Mouse (Mus musculus) frontal cortex, postnatal 25 days (tissue): ENCODE results near the gene Myrf.
A peak's percentile ranks its signal among the peaks of the same experiment; 100 is the strongest.

Source experiments
- DNase-seq, 2 experiments: peaks; one replicate each; pipeline ENCODE4 v3.0.0; 2022; ENCODE audit warnings: low spot score in 2 of 2

The Myrf gene

DNA sequence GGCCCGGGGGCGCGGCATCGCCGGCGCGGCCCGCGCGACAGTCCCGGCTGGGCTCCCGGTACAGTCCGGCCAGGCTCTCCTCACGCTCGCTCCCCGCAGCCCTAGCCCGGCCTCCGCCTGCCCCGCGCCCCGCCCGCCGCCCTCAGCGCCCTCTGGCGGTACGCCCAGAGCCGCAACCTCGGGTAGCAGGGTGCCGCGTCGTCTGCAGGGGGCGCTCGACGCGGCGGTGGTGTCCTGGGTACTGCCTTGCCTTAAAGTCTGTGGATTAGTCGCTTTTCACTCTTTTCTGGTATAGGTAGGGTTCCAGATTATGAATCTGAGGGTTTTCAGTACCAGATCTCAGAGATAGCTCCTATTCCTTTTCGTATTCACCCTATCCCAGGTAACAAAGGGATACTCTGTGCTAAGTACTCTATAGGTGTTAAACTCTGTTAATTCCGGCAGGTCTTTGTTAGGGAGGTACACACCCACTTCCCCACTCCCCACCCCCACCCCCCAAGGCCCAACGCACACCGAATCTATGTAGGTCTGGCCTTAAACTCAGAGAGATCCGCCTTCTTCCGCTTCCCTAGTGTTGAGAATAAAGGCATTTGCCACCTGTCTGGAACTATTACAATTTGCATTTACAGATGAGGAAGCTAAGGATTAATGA is at the start of gene Myrf:
TSS of gene Myrf (minus strand) at position 95 of the 652 bp plus-strand sequence.
- DNase-seq = peak; percentile 38 to 40

DNA sequence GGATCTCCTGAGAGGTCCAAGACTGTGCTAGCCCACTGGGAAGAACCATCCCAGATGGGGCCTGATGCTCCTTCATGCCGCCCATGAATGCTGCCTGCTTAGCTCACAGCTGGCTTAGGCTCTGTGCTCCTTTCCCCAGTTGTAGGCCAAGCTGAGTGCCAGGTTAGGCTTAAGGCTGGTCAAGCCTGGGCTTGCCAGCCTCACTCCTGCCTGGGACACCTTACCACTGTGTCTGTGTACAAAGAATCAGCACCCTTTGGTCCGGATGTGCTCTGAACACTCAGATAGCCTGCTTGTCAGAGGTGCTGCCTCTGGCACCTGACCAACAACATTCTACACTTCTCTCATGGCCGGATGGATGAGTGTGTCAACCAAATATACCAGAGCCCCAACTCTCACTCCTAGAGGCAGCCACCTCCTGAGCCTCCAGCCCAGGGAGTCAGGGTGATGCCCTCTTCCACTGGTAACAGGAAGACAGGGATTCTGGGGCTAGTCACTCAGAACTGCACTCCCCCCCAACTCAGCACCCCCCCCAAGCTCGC is 49.1 kb upstream of the Myrf start:
- no peak for DNase-seq

DNA sequence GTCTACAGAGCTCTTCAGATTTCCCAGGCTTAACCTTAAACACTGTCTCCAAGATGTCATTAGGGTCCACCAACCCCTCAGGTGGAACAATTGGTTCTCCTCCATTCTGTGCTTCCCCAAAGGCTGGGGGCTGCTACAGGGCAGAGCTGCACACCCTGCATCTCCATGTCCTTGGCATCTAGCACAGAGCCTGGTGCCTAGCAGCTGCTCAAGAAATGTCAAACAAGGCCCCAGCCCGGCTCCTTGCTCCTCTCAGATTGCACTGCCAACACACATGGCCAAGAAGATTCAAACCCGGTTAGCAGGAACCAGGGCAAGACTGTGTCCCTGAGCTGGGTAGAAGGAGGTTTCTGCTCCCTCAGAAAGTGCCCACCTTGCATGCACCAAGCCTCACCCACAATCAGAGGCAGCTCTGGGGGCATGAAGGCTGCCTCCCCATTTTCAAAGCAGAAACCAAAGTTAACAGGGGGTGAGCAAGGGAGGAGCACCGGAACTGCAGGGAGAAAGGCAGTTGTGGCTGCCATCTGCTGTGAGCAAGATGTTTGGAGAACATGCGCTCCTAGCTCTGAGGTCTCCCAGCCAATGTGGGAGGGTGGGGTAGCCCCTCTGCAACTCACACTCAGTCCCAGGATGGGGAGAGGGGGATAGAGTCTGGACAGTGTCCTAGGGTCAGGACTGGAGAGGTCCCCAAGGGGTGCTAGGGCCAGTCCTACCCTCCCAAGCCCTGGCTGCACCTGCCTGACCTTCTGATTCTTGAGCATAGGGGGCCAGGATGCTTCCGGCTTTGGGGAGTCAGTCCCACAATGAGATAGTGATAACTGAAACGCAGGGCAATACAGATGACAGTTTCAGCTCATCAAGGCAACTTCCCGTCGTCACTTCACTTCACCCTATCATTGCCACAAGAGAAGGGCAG is 47.8 kb upstream of the Myrf start:
- DNase-seq = no peak

DNA sequence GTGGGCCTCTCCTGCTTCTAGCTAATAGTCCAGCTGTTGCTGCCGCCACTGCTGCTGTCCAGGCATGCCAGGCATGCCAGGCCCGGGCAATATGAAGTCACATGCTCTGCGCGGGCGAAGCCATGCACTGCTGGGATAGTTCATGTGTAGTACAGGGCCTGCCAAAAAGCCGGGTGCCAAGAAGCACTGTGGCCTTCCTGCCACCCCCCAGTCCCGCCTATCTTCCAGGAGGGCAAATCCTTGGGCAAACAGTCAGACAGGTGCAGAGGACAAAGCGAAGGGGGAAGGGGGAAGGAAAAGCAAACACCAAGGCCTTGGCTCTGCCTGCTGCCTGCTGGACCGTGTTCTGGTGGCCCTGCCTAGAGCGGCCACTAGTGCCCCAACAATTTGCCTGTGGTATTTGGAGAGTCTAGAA is 45.9 kb upstream of the Myrf start:
- DNase-seq = no peak

DNA sequence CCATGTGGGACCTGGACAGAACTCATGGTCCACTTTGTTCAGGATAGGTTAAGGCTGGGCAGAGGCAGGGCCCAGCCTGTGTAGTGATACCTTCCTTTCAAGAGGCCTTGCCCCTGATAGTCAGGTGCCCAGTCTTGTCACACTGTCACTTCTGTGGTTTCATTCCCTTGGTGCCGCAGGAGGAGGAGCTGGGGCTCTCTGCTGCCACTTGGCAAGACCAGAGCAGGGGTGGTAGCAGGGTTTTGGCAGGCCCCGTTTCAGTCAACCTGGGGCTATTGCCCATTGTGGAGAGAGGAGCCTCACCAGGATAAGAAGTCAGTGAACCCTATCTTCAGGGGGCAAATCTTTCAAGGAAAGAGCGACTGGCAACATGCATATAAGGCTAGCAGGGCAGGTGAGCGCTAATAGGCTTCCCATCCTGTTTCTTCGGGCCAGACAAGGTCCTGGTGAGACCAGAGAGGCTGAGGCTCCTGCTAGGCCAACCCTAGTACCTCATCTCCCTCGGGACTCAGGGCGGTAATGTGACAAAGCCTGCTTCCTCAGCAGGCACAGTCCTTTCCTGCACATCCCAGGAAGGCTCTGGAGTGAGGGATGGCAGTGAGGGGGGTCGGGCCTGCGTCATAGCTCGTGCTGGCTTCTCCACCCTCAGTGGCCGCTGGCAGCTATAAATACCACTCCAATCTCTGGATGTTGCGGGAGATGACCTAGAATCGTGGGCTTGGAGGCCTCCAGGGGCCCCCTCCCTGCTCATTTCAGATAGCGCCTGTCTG is 40.4 kb upstream of the Myrf start:
- no peak for DNase-seq

DNA sequence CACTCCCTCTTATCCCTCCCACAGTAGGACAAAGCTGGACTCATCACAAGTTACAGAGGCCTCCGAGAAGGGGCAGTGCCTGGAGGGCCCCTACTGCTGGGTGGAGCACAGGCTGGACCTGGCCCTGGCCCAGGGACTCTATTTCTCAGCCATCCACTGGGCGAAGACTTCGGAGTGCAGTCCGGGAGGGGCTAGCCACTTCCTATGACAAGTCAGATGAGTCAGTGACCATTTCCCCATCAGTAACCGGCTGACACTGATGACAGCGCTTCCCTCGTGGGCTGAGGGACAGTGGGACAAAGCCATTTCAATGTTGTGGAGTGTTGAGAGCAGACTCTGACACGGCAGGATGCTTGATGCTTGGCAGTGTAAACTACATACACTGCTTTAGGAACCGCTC is 39.1 kb upstream of the Myrf start:
- no peak for DNase-seq

DNA sequence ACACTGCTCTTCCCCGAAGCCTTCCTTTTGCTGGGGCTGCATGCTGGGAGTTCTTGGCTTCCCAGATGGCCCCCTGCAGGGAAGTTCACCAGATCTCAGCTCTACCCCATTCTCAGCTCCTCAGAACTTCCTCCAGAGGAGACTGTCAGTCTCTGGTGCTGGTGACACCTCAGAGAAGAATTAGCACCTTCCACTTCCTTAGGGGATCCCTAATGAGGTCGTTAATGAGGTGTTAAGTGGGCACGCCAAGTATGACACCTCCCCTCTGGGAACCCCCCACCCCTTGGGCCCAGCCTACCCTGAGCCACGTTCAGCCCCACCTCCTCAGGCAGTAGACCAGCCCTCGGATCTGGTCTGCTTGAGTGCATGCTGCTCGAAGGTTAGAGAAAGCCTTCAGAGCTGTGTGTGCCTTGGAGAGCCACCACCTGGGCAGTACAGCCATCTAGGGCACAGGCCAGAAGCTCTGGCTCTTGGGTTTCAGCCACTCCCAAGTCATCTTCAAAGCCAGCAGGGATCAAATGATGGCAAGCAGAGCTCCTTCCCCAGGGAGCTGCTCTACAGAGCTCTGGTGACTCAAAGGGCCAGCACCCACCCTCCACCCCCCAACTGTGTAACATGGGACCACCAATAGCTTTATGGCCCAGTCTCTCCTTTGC is 38.2 kb upstream of the Myrf start:
- DNase-seq = no peak

DNA sequence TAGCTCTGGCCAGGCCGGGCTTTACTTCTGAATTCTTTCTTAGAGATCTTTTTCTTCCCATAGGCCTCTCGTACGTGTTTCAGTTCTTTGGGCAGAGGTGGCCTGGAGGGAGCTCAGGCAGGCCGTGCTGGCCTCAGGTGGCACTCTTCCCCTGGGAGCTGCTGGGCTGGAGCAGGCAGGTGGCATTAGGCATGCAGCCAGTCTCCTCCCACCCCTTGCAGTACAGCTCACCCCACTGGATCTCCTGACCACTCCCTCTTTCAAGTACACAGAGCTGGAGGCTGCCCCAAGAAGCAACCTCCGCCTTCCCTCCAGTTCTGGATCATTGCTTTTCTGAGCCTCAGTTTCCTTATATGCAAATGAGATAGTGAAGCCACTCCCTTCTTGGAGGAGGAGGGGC is 37.2 kb upstream of the Myrf start:
- DNase-seq = no peak

DNA sequence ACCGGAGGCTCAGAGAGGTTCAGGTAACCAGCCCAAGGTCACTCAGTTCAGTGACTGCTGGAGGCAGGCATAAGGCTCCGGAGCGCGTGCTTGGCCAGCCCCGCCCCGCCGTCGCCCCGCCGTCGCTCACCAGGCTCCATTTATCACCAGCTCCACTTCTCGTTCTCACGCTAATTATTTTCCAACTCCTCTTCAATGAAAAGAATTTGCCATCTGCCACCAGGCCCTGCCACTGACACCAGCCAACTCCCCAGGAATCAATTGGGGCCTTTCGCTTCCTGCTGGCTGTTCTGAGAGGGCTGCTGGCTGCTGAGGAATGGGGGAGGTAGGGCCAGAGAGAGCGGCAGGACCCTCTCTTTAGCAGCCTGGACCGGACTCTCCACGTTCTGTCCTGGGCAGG is 36.8 kb upstream of the Myrf start:
- no peak for DNase-seq

DNA sequence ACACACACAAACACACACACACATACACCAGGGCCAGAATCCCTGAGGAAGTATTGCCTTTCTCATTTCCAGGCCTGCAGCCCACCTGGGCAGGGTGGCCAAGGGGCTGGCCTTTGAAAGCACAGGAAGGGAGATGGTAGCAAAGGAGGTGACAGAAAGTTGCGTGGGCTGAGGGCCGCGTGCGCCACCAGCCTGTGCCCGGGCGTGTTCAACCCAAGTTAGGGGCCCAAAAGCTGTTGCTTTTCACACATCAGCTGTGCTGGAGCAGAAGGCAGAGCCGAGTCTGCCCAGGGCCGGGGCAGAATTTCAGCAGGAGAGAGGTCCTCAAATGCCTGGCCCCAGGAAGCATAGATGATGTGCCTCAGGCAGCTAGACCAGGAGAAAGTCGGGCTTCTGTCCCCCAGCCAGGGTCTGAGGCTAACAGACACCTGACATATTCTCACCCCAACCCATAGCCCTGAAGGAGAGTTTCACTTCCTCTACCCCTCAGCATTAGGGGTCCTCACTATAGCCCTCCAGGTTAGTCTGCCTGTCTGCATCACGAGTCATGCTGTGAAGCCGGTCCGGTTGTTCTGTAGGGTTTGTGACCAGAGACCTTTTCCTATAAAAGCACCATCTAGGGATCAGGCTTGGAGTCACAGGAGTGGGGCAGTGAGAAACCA is 36.1 kb upstream of the Myrf start:
- no peak for DNase-seq

DNA sequence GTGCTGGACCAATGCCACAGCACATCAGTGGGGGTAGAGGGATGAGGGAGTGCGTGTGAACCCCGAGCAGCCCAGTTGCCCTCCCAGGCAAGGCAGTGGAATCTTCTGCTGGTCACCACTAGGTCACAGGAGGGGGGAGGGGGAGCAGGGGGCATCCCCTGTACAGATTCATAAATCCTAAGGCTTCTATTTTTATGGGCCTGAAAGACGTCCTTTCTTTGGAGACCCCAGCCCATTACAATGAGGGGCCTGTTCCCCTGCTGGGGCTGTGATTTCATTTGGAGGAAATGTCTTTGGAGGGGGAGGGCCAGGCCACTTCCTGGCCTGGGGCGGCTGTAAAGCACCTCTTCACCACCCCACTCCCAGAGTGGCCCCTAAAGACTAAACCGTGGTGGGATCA is 33.5 kb upstream of the Myrf start:
- DNase-seq = no peak

DNA sequence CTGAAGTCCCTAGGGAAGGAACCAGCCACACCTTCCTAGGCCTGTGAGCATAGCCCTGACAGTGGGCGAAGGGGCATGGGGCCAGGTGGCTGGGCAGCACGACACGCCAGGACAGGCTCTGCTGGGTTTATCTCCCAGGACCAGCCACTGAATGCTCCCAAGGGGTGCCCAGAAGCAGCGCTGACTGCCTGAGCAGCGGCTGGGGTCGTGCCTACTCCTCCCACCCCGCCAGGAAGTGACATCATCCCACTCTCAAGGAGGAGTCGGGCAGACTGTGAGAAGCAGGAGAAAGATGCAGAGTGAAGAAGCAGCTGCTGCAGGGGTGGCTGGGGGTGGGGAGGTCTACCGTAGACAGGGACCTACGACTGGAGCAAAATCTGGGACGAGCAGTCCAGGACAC is 32.2 kb upstream of the Myrf start:
- DNase-seq = peak; percentile 45 to 54

DNA sequence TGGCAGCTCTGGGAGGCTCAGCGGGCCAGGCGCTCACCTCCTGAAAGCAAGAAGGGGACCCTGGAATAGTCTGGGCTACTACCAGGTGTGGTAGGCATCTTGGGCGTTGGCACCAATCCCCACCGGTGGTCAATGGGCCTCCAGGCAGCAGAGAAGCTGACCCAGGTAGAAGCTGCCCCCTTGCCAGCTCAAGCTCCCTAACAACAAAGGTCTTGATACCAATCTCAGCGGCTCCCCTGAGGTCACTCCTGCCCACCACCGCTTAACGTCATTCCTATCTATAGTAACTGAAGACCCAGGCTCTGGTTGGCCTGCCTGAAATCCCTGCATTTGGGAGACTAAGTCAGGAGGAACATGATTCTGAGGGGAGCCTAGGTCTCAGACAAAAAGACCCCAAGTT is 31.0 kb upstream of the Myrf start:
- no peak for DNase-seq

DNA sequence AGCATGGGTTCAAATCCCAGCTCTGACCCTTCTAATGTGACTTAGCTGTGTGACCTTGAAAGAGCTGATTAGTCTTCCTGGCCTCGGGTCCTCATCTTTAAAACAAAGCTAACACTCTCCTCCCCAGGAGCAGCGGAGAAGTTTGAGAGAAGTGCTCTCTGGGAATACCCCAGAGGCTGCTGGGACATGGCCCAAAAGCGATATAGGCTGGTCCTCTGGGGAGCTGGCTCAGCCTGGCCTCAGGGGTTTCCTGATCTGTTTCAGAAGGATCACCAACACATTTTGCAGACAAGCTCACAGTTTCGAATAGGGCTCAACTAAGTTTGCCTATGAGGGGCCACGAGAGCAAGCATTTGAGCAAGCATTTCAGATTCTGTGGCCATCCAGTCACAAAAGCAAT is 29.8 kb upstream of the Myrf start:
- DNase-seq = no peak

DNA sequence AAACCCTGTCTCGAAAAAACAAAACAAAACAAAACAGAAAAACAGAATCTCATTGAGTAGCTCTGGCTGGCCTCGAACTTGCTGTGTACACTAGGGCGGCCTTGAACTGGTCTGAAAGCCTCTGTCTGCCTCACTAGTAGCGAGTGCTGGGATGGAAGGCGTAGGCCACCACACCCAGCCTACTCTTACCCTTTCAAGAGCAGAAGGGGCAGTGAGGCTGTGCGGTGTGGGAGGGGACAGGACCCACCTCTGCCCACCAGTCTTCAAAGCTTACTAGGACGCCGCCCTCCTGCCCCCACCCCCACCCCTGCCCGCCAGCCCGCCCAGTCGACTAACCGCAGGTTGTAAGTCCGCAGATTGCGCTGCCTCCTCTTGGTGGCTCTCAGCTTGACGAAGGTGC is 28.3 kb upstream of the Myrf start:
- DNase-seq = no peak

DNA sequence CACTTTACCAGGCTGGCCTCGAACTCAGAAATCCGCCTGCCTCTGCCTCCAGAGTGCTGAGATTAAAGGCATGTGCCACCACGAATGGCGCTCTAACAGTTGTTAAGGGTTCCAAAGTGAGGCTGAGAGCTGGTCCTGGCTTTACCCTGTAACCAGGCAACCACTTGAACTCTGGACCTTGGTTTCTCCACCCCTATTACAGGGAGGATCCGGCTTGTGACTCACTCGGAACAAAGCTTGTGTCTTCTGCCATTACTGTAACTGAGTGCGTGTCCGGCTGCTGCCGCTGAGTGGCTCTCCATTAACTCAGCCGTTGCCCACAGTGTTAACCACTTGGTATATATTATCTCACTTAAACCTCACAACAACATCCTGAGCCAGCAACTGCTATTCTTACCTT is 27.4 kb upstream of the Myrf start:
- no peak for DNase-seq

DNA sequence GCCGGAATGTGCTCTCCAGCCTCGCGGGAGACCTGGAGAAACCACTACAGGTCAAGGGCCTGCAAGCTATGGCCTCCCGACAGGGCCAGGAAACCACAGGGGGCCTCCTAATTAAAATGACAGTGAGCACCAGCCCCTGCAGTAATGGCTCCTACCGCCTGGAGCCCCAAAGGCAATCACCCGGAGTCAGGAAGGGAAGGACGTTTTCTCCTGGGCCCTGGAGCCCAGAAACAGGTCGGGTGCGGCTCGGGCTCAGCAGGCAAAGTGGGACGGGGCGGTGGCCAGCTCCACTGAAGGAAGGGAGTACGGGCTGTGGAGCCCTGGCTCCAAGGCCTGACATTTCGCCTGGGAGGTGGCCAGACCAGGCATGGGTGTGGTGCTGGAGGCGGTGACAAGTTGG is 26.5 kb upstream of the Myrf start:
- DNase-seq = no peak

DNA sequence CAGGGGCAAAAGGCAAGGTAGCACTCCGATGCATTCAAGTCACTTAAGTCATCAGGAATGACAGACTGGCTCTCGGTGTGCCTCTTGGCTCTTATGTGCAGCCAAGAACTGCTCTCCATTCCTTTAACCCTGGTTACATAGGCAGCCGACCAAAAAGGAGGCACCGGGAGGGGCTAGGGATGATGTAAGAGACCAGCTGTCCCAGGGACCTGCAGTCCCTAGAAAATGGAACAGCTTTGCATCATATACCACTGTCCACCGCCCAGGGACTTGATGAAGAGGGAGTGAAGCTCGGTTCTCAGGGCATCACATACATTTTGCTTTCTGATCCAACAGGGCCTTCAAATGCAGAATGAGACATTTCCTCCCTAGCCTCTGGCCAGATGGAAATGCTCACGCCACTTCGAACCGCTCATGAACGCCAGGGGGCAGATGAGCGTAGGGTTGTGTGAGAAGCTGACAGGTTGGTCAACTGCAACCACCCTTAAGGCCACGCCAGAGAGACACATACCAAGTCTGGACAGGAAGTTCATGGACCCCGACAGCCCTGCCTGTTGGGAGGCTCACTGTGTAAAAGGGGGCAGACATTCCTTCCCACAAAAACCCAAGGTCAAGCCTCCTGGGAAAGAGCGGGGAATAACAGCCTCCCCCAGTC is 25.8 kb upstream of the Myrf start:
- DNase-seq = peak; percentile 57 to 61

DNA sequence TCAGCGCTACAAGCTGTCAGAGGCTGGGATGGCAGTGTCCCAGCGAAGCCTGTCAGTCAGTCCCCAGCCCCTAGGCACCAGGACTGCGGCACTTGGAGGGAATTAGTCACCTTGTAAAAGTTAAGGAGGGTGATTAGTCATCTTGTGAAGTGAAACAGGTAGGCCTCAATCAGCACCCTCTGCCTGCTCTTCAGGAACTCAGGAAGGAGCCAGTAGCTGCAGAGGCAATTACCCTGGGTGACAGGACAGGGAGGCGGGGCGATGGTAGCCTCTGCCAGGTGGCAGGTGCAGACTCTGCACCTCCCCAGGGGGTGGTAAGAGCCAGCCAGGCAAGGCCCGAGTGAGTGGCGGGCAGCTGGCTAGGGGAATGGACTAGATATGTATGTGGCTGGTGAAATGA is 20.8 kb upstream of the Myrf start:
- DNase-seq = no peak

DNA sequence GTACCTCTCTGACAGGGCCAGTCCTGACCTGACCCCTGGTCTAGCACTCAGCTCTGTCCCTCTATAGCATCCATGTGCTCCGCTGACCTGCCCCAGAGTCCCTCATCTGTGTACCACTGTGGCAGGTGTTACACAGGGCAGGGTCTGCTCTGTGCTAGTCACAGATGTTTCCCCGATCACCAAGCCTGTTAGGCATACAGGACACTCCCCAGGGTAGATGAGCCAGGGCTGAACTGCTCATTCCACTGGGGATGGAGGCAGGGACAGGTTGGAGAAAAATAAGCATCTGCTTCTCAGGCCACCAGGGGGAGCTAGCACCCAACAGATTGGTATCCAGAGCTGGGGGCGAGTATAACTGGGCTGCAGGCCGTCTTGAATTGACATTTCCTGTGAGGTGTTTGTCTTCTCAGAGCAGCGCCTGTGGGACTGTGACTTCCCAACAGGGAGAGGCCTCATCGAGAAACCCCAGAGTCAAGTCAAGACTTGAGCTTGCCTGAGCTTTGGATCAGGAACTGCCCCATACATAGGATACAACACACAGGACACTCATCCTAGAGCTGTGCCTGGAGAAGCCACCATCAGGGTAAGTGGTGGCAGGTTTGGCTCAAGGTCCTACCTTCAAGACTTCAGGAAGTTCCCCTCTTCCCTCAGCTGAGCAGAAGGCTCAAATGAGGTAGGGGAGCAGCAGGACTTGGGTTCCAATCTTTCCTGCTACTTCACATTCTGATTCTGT is 17.9 kb upstream of the Myrf start:
- DNase-seq = peak; percentile 72 to 75
